In genomic region chr14:79330944-79331561, GRCm38 (mm10) we compare ENCODE assay signal across 9 mouse cellular contexts. TPM values are rescaled to one million over a fixed set of nuclear protein-coding genes. Genes with fewer than 3 reads are reported as not detected.
DNase-seq lines count a peak whose midpoint lies in the region; ATAC-seq and TF ChIP-seq lines count a peak whose summit lies in the region.
"Had no signal": no experiment of that assay in that cellular context is flagged by ENCODE, and none has a peak within 500 bp of the region (broad histone marks: within the 10 kb centered on the region; RNA-seq: fewer than 3 reads in every experiment).

No protein-coding gene starts in this region.

- no peaks in the 10 kb centered on the region for H3K27me3 ChIP-seq in kidney, postnatal 0 days (ENCODE audit: insufficient read depth, low read length)
- H3K27me3 ChIP-seq in limb, embryonic 13.5 days, result no peaks in the 10 kb centered on the region
- no peaks in the 10 kb centered on the region for H3K27me3 ChIP-seq in stomach, embryonic 15.5 days (replicated peaks)
- H3K27me3 ChIP-seq: Patski had no signal

- no peak for TF ChIP-seq CTCF in kidney, postnatal 0 days (IDR thresholded peaks at IDR 0.05; ENCODE audit: low read depth)

- H3K4me3 ChIP-seq in kidney, postnatal 0 days (replicated peaks; ENCODE audit: low read depth, low read length), result no peak overlapping the region
- H3K4me3 ChIP-seq in limb, embryonic 13.5 days, result no peak overlapping the region
- 0 out of 2 replicates have a peak overlapping the region, but pooled peaks have one; percentile 6 for H3K4me3 ChIP-seq in stomach, embryonic 15.5 days (replicated peaks)

- no peak overlapping the region for H3K27ac ChIP-seq in kidney, postnatal 0 days
- H3K27ac ChIP-seq in limb, embryonic 13.5 days, result no peak overlapping the region
- H3K27ac ChIP-seq in stomach, embryonic 15.5 days, result no peak overlapping the region

- no peaks in the 10 kb centered on the region for H3K4me1 ChIP-seq in kidney, postnatal 0 days (replicated peaks; ENCODE audit: insufficient read depth, low read length)
- H3K4me1 ChIP-seq in limb, embryonic 13.5 days, result peaks cover 11% of the 10 kb centered on the region
- no peaks in the 10 kb centered on the region for H3K4me1 ChIP-seq in stomach, embryonic 15.5 days

- 52% methylated on average over 16 of the region's 16 CpGs for WGBS in kidney, postnatal 0 days
- whole genome bisulfite sequencing in limb, embryonic 13.5 days, result 72% methylated on average over 16 of the region's 16 CpGs
- WGBS in stomach, embryonic 15.5 days, result 54% methylated on average over 16 of the region's 16 CpGs

- peaks cover 11% of the 10 kb centered on the region; the same call in 1 of the 2 replicates for H3K36me3 ChIP-seq in kidney, postnatal 0 days (ENCODE audit: insufficient read depth, low read length)
- peaks cover 24% of the 10 kb centered on the region for H3K36me3 ChIP-seq in limb, embryonic 13.5 days
- H3K36me3 ChIP-seq in stomach, embryonic 15.5 days, result peaks cover 8% of the 10 kb centered on the region

- ATAC-seq in kidney, postnatal 0 days (replicated peaks; ENCODE audit: low FRiP score, low read depth), result no peak
- ATAC-seq in erythroid progenitor cell, adult 5-6 weeks (replicated peaks; ENCODE audit: low FRiP score, poor library complexity, severe bottlenecking), result peak; percentile 90
- ATAC-seq in limb, embryonic 13.5 days (ENCODE audit: low FRiP score, low read depth), result no peak
- peak; percentile 50; the same call in 1 of the 2 replicates for ATAC-seq in stomach, embryonic 15.5 days (ENCODE audit: insufficient read depth, low FRiP score, low read depth)
- ATAC-seq: Patski had no signal

- H3K9me3 ChIP-seq in kidney, postnatal 0 days (replicated peaks; ENCODE audit: low read length), result no peaks in the 10 kb centered on the region
- no peaks in the 10 kb centered on the region for H3K9me3 ChIP-seq in limb, embryonic 13.5 days
- no peaks in the 10 kb centered on the region for H3K9me3 ChIP-seq in stomach, embryonic 15.5 days

- H3K4me2 ChIP-seq in kidney, postnatal 0 days (ENCODE audit: low read length), result peak overlapping the region; percentile 19; the same call in 1 of the 2 replicates
- H3K4me2 ChIP-seq in limb, embryonic 13.5 days (replicated peaks), result peak overlapping the region; percentile 31
- peak overlapping the region; percentile 34; the same call in 1 of the 2 replicates for H3K4me2 ChIP-seq in stomach, embryonic 15.5 days

- no peak overlapping the region for H3K9ac ChIP-seq in kidney, postnatal 0 days (ENCODE audit: low read depth, low read length)
- no peak overlapping the region for H3K9ac ChIP-seq in limb, embryonic 13.5 days
- no peak overlapping the region for H3K9ac ChIP-seq in stomach, embryonic 15.5 days

- DNase-seq in kidney, postnatal 0 days (ENCODE audit: low spot score), result peak; percentile 46
- DNase-seq in kidney, postnatal 25 days, result no peak
- DNase-seq in Muller cell, postnatal 12 days (ENCODE audit: inconsistent ontology term), result no peak
- DNase-seq in embryo, embryonic 11 days, result no peak
- DNase-seq in frontal cortex, postnatal 36 days (ENCODE audit: low spot score in 2 of 2), result no peak

RNA-seq across cellular contexts. Expression of gene Rgcc, which starts 29.6 kb away (rescaled TPM):
- polyA plus RNA-seq in kidney, postnatal 0 days (2015; fragmentation: Nextera tagmentation; extraction: Ambion mirVana), result 60.1 and 70.7 TPM in 2 replicates
- 138 and 211 TPM in 2 replicates for total RNA-seq in erythroid progenitor cell, adult 5-6 weeks (2015; ENCODE audit: low replicate concordance)
- 175 and 244 TPM in 2 replicates for total RNA-seq in erythroid progenitor cell, adult 5-6 weeks (2017; ENCODE audit: low replicate concordance)
- 58.6 and 58.7 TPM in 2 replicates for polyA plus RNA-seq in limb, embryonic 13.5 days (2015; fragmentation: Nextera tagmentation; extraction: Ambion mirVana)
- polyA plus RNA-seq in stomach, embryonic 15.5 days (2015; fragmentation: Nextera tagmentation; extraction: Ambion mirVana), result 52.5 and 71.6 TPM in 2 replicates

RNA-seq across cellular contexts. Expression of gene Naa16, which starts 59.5 kb away (rescaled TPM):
- 30.7 and 32.5 TPM in 2 replicates for polyA plus RNA-seq in kidney, postnatal 0 days (2015; fragmentation: Nextera tagmentation; extraction: Ambion mirVana)
- total RNA-seq in erythroid progenitor cell, adult 5-6 weeks (2015; ENCODE audit: low replicate concordance), result 43.2 and 65.8 TPM in 2 replicates
- 49.9 and 60.7 TPM in 2 replicates for total RNA-seq in erythroid progenitor cell, adult 5-6 weeks (2017; ENCODE audit: low replicate concordance)
- polyA plus RNA-seq in limb, embryonic 13.5 days (2015; fragmentation: Nextera tagmentation; extraction: Ambion mirVana), result 48.2 and 50.8 TPM in 2 replicates
- 39.4 and 41.5 TPM in 2 replicates for polyA plus RNA-seq in stomach, embryonic 15.5 days (2015; fragmentation: Nextera tagmentation; extraction: Ambion mirVana)

Comparison
In these comparisons a context has a peak if more than half of its experiments do, and no peak if none do; other contexts are left out.
1. ATAC-seq: peak in erythroid progenitor cell, adult 5-6 weeks (single experiment) and stomach, embryonic 15.5 days (single experiment); none in kidney, postnatal 0 days (single experiment) and limb, embryonic 13.5 days (single experiment).
2. Peak in every context shown above with its lines, with median percentiles within 50 percentile points of each other: H3K4me2 ChIP-seq.